Mouse (Mus musculus): ENCODE measurements around the gene Sec24b. TPM values are rescaled to one million over a fixed set of nuclear protein-coding genes. Genes with fewer than 3 reads are reported as not detected.

Sec24b gene
- total RNA-seq (2023), result 121 TPM

GRCm38 (mm10) chr3:130061281-130061680, at the start of gene Sec24b:
Sec24b (minus strand) TSS chr3:130061553.

GRCm38 (mm10) chr3:129969432-129970395, 91.6 kb downstream of the Sec24b start, which contains the start of gene Mcub:
Mcub (minus strand) TSS chr3:129970206.

Other genes with a start within 250 kb of the Sec24b start
- 2.7 TPM for gene Rrh, start 239.0 kb downstream of the Sec24b start, total RNA-seq (2023)
- 82.0 TPM for gene Gar1, start 230.2 kb downstream of the Sec24b start, total RNA-seq (2023)
- not detected for gene Cfi, start 225.7 kb downstream of the Sec24b start, total RNA-seq (2023)
- gene Pla2g12a, start 182.9 kb downstream of the Sec24b start, total RNA-seq (2023), result 11.1 TPM
- 19.7 TPM for gene Casp6, start 160.1 kb downstream of the Sec24b start, total RNA-seq (2023)
- 3.5 TPM for gene Mcub, start 91.3 kb downstream of the Sec24b start, total RNA-seq (2023)
- gene Col25a1, start 69.9 kb upstream of the Sec24b start, total RNA-seq (2023), result not detected